Mouse (Mus musculus): Measurements from ENCODE around the gene Plb1. TPM values are rescaled to one million over a fixed set of nuclear protein-coding genes. Genes with fewer than 3 reads are reported as not detected.
A peak's percentile ranks its signal among the peaks of the same experiment; 100 is the strongest.

Gene Plb1
- total and polyA plus RNA-seq, 2 experiments from 2014 or later: 0.10 to 0.16 TPM

GRCm38 (mm10) chr5:32337336-32337735 is 104.8 kb downstream of the Plb1 start:
- Histone ChIP-seq H3K9me3 (ENCODE audit: low read length) (no peaks in the 10 kb centered on the region), H3K36me3 (ENCODE audit: insufficient read depth, low read length) (no peaks in the 10 kb centered on the region), H3K9ac (replicated peaks; ENCODE audit: low read length) (no peak overlapping the region), H3K4me2 (ENCODE audit: low read depth, low read length) (no peak overlapping the region), H3K4me3 (ENCODE audit: low read length) (no peak overlapping the region), H3K27me3 (ENCODE audit: insufficient read depth, low read length) (no peaks in the 10 kb centered on the region), H3K27ac (no peak overlapping the region), H3K4me1 (ENCODE audit: insufficient read depth, low read length) (peaks cover 4% of the 10 kb centered on the region; the same call in 1 of the 2 replicates)
- DNase-seq (ENCODE audit: low spot score) (no peak), ATAC-seq (no peak)
- 67% methylated on average over 1 of the region's 1 CpGs for WGBS
- TF ChIP-seq CTCF (IDR thresholded peaks at IDR 0.05; ENCODE audit: low read depth): no peak

DNA sequence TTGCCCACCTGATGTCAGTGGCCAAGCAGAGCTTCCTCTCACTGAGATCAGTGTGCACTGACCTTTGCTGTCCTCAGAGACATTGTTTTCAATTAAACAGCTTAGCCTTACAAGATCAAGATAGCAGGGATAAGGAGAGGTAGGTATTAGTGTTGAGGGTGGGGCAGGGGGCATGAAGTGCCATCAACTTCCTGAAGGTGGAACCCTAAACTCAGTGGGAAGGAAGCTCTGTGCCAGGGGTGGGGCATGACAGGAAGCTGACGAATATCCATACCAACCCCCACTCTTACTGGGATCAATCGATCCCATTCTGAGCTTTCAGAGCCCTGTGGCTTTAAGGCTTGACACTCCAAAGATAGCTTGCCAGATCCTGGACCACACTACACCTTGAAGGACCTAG is 105.8 kb downstream of the Plb1 start:
- Histone ChIP-seq H3K36me3 (ENCODE audit: insufficient read depth, low read length) (no peaks in the 10 kb centered on the region), H3K27ac (no peak overlapping the region), H3K4me2 (ENCODE audit: low read depth, low read length) (no peak overlapping the region), H3K9ac (replicated peaks; ENCODE audit: low read length) (no peak overlapping the region), H3K9me3 (ENCODE audit: low read length) (no peaks in the 10 kb centered on the region), H3K27me3 (ENCODE audit: insufficient read depth, low read length) (no peaks in the 10 kb centered on the region), H3K4me3 (ENCODE audit: low read length) (no peak overlapping the region), H3K4me1 (ENCODE audit: insufficient read depth, low read length) (peaks cover 4% of the 10 kb centered on the region; the same call in 1 of the 2 replicates)
- WGBS: 64% methylated on average over 2 of the region's 2 CpGs
- no peak for ATAC-seq
- TF ChIP-seq CTCF (IDR thresholded peaks at IDR 0.05; ENCODE audit: low read depth): peak; percentile 48
- no peak for DNase-seq (ENCODE audit: low spot score)

DNA sequence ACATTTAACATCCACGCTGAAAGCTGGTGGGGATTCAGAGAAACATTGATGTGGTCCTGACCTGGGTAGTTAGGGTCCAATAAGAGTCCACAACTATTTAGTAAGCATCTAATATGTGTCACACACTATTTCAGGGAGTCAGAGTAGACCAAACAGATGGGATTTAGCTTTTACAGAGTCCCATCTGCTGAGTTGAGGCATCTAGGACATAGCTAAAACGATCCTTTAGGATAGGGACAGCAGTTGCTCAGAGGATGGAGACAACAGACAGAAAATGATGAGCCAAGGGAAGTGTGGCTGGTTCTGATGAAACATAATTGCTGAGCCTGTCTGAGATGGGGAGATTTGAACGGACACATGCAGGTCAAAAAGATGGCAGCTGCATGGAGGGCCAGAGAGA is 106.3 kb downstream of the Plb1 start:
- ATAC-seq (no peak), DNase-seq (ENCODE audit: low spot score) (no peak)
- Histone ChIP-seq H3K27ac (no peak overlapping the region), H3K4me2 (ENCODE audit: low read depth, low read length) (no peak overlapping the region), H3K4me1 (ENCODE audit: insufficient read depth, low read length) (peaks cover 4% of the 10 kb centered on the region; the same call in 1 of the 2 replicates), H3K4me3 (ENCODE audit: low read length) (no peak overlapping the region), H3K36me3 (ENCODE audit: insufficient read depth, low read length) (no peaks in the 10 kb centered on the region), H3K9ac (replicated peaks; ENCODE audit: low read length) (no peak overlapping the region), H3K27me3 (ENCODE audit: insufficient read depth, low read length) (no peaks in the 10 kb centered on the region), H3K9me3 (ENCODE audit: low read length) (no peaks in the 10 kb centered on the region)
- no peak for TF ChIP-seq CTCF (IDR thresholded peaks at IDR 0.05; ENCODE audit: low read depth)
- WGBS: 83% methylated on average over 3 of the region's 3 CpGs

- 56% methylated on average over 1 of the region's 1 CpGs for WGBS
- no peak overlapping the region for H3K27ac ChIP-seq
- TF ChIP-seq CTCF (IDR thresholded peaks at IDR 0.05; ENCODE audit: low read depth): no peak
Observed at GRCm38 (mm10) chr5:32340246-32340645, 107.7 kb downstream of the Plb1 start.

DNA sequence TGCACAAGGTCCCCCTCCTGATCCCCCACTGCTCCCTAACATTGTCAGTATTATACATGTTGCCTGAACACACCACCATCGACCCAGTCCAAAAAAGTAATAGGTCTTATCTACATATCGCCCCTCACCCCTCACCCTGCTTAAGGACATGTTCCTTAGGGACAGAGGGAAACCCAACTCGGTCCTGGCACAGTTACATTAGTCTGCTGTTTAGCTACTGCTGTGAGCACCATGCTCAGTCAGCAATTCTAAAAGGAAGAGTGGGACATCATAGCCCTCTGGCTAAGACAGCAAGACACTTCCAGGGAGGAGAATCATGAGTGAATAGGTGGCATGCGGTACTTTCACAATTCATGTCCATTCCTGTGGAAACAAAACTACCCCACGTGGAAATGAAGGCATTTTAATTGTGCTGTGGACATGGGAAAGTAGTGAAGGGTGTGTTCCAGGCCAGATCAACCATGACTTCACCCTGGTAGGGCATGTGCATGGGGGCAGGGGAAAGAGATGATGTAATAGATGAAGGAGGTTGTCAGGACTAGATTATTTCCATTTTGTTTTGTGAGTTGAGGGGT is 110.3 kb downstream of the Plb1 start:
- Histone ChIP-seq H3K36me3 (ENCODE audit: insufficient read depth, low read length) (no peaks in the 10 kb centered on the region), H3K27ac (no peak overlapping the region), H3K9ac (replicated peaks; ENCODE audit: low read length) (no peak overlapping the region), H3K4me1 (ENCODE audit: insufficient read depth, low read length) (no peaks in the 10 kb centered on the region), H3K4me3 (ENCODE audit: low read length) (no peak overlapping the region), H3K27me3 (ENCODE audit: insufficient read depth, low read length) (no peaks in the 10 kb centered on the region), H3K4me2 (ENCODE audit: low read depth, low read length) (no peak overlapping the region), H3K9me3 (ENCODE audit: low read length) (no peaks in the 10 kb centered on the region)
- ATAC-seq: no peak
- TF ChIP-seq CTCF (IDR thresholded peaks at IDR 0.05; ENCODE audit: low read depth): no peak
- 62% methylated on average over 5 of the region's 5 CpGs for WGBS
- DNase-seq (ENCODE audit: low spot score): no peak

More at GRCm38 (mm10) chr5:32340246-32340645, 107.7 kb downstream of the Plb1 start:
- no peaks in the 10 kb centered on the region for H3K27me3 ChIP-seq (ENCODE audit: insufficient read depth, low read length)
- DNase-seq (ENCODE audit: low spot score): no peak
- no peak overlapping the region for H3K4me3 ChIP-seq (ENCODE audit: low read length)
- no peaks in the 10 kb centered on the region for H3K4me1 ChIP-seq (ENCODE audit: insufficient read depth, low read length)
- H3K9me3 ChIP-seq (ENCODE audit: low read length): no peaks in the 10 kb centered on the region
- ATAC-seq: no peak
- no peak overlapping the region for H3K9ac ChIP-seq (replicated peaks; ENCODE audit: low read length)
- H3K36me3 ChIP-seq (ENCODE audit: insufficient read depth, low read length): no peaks in the 10 kb centered on the region
- H3K4me2 ChIP-seq (ENCODE audit: low read depth, low read length): no peak overlapping the region

- H3K4me2 ChIP-seq (ENCODE audit: low read depth, low read length): 0 out of 2 replicates have a peak overlapping the region, but pooled peaks have one; percentile 10
- H3K27ac ChIP-seq: peak overlapping the region; percentile 70
Observed at GRCm38 (mm10) chr5:32346025-32346912, 113.8 kb downstream of the Plb1 start.

More at GRCm38 (mm10) chr5:32346025-32346912, 113.8 kb downstream of the Plb1 start:
- DNase-seq (ENCODE audit: low spot score): peak; percentile 84
- Histone ChIP-seq H3K4me3 (ENCODE audit: low read length) (no peak overlapping the region), H3K9ac (replicated peaks; ENCODE audit: low read length) (no peak overlapping the region), H3K27me3 (ENCODE audit: insufficient read depth, low read length) (no peaks in the 10 kb centered on the region), H3K36me3 (ENCODE audit: insufficient read depth, low read length) (no peaks in the 10 kb centered on the region), H3K9me3 (ENCODE audit: low read length) (no peaks in the 10 kb centered on the region), H3K4me1 (ENCODE audit: insufficient read depth, low read length) (no peaks in the 10 kb centered on the region)
- 12% methylated on average over 10 of the region's 10 CpGs for WGBS
- ATAC-seq: peak; percentile 94
- TF ChIP-seq CTCF (IDR thresholded peaks at IDR 0.05; ENCODE audit: low read depth): no peak

All from hindbrain, postnatal 0 days (tissue).